Mouse (Mus musculus): Measurements from ENCODE around the gene Adk. TPM values are rescaled to one million over a fixed set of nuclear protein-coding genes. Genes with fewer than 3 reads are reported as not detected.

Gene Adk
- polyA plus RNA-seq, 1 experiment from 2014 or later: 135 TPM

DNA sequence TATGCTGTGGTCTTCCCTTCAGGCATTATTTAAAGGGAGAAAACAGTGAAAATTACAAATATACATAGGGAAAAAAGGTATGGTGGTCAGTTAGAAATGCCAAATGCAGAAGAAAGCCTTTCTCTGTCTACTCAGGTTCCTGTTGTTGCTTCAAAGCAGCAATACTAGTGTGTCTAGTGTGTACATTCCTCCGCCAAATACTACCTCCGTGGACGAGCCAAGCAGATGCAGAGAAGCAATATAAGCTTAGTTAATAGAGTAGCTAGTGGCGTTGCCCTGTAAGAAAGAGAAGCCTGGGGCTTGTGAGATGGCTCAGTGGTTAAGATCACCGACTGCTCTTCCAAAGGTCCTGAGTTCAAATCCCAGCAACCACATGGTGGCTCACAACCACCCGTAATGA is 359.1 kb downstream of the Adk start:
- Histone ChIP-seq H3K27me3 (no peaks in the 10 kb centered on the region), H3K9me3 (no peaks in the 10 kb centered on the region), H3K4me3 (no peak overlapping the region), H3K4me2 (replicated peaks) (no peak overlapping the region), H3K9ac (no peak overlapping the region), H3K4me1 (no peaks in the 10 kb centered on the region), H3K36me3 (no peaks in the 10 kb centered on the region), H3K27ac (no peak overlapping the region)
- no peak for ATAC-seq (ENCODE audit: insufficient number of reproducible peaks, insufficient read depth, low FRiP score, low TSS enrichment)
- 90% methylated on average over 6 of the region's 6 CpGs for WGBS

DNA sequence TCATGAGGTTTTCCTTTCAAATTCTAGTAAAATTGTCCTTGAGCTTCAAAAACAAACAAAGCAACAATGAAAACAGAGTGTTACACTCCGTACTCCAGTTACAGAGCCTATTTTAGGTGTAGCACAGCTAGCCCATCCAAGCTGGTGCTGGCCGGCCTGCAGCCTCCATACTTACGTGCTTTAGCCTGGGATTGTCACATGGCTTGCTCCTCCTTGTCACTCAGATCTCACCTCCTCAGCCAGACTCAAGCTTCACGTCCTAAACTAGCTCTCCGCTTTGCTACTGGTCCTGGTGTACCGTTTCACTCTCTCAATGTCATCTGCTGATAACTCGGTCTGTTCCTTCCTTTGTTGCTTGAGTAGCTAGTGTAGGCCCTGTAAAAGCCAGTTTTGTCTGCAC is 366.0 kb downstream of the Adk start:
- Histone ChIP-seq H3K36me3 (no peaks in the 10 kb centered on the region), H3K4me3 (no peak overlapping the region), H3K4me2 (replicated peaks) (no peak overlapping the region), H3K9ac (no peak overlapping the region), H3K27me3 (no peaks in the 10 kb centered on the region), H3K4me1 (no peaks in the 10 kb centered on the region), H3K27ac (no peak overlapping the region), H3K9me3 (no peaks in the 10 kb centered on the region)
- WGBS: 66% methylated on average over 7 of the region's 7 CpGs
- no peak for ATAC-seq (ENCODE audit: insufficient number of reproducible peaks, insufficient read depth, low FRiP score, low TSS enrichment)

DNA sequence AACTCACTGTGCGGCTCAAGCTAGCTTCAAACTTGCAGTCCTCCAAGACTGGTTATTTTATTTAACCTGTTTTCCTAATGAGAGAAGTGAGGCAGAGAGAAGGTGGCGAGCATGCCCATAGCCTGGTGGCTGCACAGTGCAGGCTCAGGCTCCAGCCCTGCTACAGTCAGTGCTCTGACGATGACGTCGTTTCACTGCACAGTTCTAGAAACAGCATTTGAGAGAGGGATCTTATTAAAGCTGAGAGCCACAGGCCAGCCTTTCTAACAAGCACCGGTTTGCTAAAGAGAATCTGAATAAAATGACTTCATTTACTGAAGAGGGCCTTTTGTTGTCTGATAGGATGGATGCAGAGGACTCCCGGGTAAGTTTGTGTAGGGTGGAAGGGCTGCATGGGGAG is 375.0 kb downstream of the Adk start:
- Histone ChIP-seq H3K4me2 (replicated peaks) (no peak overlapping the region), H3K9ac (no peak overlapping the region), H3K36me3 (no peaks in the 10 kb centered on the region; the same call in 1 of the 2 replicates), H3K27ac (no peak overlapping the region), H3K9me3 (no peaks in the 10 kb centered on the region), H3K4me1 (no peaks in the 10 kb centered on the region), H3K4me3 (no peak overlapping the region), H3K27me3 (no peaks in the 10 kb centered on the region)
- ATAC-seq (ENCODE audit: insufficient number of reproducible peaks, insufficient read depth, low FRiP score, low TSS enrichment): no peak
- 81% methylated on average over 7 of the region's 7 CpGs for WGBS

DNA sequence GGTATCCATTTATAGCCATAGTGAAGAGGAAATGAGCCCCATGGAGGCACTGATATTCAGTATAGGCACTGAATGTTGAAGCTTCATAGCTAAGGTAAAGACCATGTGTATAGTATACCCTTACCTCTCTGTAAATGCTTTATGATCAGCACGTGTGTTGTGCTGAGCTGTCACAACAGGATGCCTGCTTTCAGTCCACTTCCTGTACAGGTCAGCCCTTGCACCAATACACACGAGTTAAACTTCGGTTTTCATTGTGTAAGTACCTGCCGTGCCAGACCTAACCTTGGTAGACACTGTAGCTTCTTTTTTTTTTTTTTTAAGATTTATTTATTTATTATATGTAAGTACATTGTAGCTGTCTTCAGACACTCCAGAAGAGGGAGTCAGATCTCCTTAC is 381.0 kb downstream of the Adk start:
- Histone ChIP-seq H3K9ac (no peak overlapping the region), H3K36me3 (no peaks in the 10 kb centered on the region), H3K27ac (no peak overlapping the region), H3K9me3 (no peaks in the 10 kb centered on the region), H3K27me3 (no peaks in the 10 kb centered on the region), H3K4me2 (replicated peaks) (no peak overlapping the region), H3K4me3 (no peak overlapping the region), H3K4me1 (peaks cover 7% of the 10 kb centered on the region; the same call in 1 of the 2 replicates)
- 77% methylated on average over 4 of the region's 4 CpGs for WGBS
- no peak for ATAC-seq (ENCODE audit: insufficient number of reproducible peaks, insufficient read depth, low FRiP score, low TSS enrichment)

DNA sequence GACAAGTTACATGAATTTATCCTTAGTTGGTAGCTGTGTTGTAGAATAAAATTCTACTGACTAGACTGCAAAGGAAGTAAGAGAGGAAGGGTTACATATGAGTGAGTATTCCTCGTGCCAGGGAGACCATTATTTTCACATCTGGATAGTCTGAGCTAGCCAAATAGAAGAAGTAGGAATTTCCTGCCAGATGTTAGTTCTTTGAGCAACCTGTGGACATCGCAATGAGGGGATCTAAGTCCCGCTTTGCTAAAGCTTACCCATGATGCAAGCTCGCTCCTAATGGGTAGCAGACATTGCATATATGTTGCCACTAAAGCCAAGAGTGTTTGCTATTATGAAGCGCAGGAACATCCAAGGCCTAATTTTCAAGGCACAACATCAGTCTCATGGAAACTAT is 381.6 kb downstream of the Adk start:
- 38% methylated on average over 5 of the region's 5 CpGs for WGBS
- Histone ChIP-seq H3K27me3 (no peaks in the 10 kb centered on the region), H3K4me3 (no peak overlapping the region), H3K9me3 (no peaks in the 10 kb centered on the region), H3K36me3 (no peaks in the 10 kb centered on the region), H3K27ac (0 out of 2 replicates have a peak overlapping the region, but pooled peaks have one; percentile 41), H3K9ac (no peak overlapping the region), H3K4me1 (peaks cover 7% of the 10 kb centered on the region; the same call in 1 of the 2 replicates), H3K4me2 (replicated peaks) (no peak overlapping the region)
- no peak for ATAC-seq (ENCODE audit: insufficient number of reproducible peaks, insufficient read depth, low FRiP score, low TSS enrichment)

DNA sequence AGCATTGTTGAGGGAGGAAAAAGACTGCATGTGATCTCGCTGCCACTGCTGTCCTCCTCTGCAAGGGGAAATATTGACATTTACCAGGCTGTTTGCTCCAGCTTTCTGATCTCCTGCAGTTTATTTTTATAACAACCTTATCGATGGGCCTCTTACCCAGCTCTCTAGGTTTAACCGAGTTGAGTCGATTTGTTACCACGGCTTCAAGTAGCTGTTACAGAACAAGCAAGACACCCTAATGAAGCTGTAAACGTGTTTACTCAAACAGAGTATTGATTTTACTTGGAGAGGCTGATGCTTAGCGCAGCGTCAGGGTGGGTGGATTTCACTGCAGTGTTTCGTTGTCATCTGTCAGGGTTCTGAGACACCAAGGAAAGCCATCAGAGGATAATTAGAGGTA is 382.3 kb downstream of the Adk start:
- ATAC-seq (ENCODE audit: insufficient number of reproducible peaks, insufficient read depth, low FRiP score, low TSS enrichment): no peak
- Histone ChIP-seq H3K27ac (peak overlapping the region; percentile 66), H3K4me3 (no peak overlapping the region), H3K9ac (no peak overlapping the region), H3K4me2 (replicated peaks) (no peak overlapping the region), H3K4me1 (peaks cover 10% of the 10 kb centered on the region), H3K27me3 (no peaks in the 10 kb centered on the region), H3K9me3 (no peaks in the 10 kb centered on the region), H3K36me3 (no peaks in the 10 kb centered on the region)
- 42% methylated on average over 9 of the region's 9 CpGs for WGBS

DNA sequence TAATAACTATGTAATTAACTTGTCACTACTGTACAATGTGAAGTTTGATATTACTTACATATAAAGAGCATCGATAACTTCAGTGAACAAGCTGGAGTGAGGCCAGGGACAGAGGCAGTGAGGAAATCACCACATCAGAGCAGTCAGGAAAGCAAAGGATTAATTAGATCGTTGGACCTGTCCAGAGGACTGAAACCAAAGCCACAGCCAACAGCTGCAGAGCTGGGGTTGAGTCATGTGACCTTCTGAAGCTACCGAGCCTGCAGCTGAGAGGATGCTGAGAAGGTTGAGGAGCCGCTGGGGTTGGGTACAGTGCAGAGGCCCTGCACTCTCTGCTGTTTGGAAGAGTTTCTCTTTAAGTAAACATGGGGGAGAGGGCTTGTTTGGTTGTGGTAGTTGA is 387.4 kb downstream of the Adk start:
- Histone ChIP-seq H3K27me3 (no peaks in the 10 kb centered on the region), H3K4me3 (no peak overlapping the region), H3K9ac (no peak overlapping the region), H3K4me2 (replicated peaks) (no peak overlapping the region), H3K9me3 (no peaks in the 10 kb centered on the region), H3K4me1 (peaks cover 38% of the 10 kb centered on the region), H3K36me3 (no peaks in the 10 kb centered on the region), H3K27ac (no peak overlapping the region)
- 22% methylated on average over 4 of the region's 4 CpGs for WGBS
- ATAC-seq (ENCODE audit: insufficient number of reproducible peaks, insufficient read depth, low FRiP score, low TSS enrichment): peak; percentile 48; the same call in 1 of the 2 replicates

DNA sequence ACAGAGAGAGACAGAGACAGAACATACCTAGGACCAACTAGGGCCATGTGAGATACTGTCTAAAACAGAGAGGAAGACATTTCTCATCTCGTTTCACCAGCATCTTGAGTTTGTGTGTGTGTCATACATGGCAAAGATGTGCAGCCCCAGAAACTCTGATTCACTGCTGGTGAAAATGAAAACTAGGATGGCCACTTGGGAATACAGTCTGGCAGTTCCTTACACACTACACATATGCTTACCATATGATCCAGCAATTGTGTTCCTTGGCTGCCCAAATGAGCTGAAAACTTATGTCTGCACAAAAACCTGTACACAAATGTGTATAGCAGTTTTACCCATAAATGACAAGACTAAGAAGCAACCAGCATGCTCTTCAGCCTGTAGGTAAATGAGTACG is 388.2 kb downstream of the Adk start:
- WGBS: 75% methylated on average over 2 of the region's 2 CpGs
- Histone ChIP-seq H3K9ac (no peak overlapping the region), H3K36me3 (no peaks in the 10 kb centered on the region), H3K27ac (peak overlapping the region; percentile 67; the same call in 1 of the 2 replicates), H3K9me3 (no peaks in the 10 kb centered on the region), H3K4me2 (replicated peaks) (no peak overlapping the region), H3K27me3 (no peaks in the 10 kb centered on the region), H3K4me3 (no peak overlapping the region), H3K4me1 (peaks cover 34% of the 10 kb centered on the region)
- ATAC-seq (ENCODE audit: insufficient number of reproducible peaks, insufficient read depth, low FRiP score, low TSS enrichment): no peak

DNA sequence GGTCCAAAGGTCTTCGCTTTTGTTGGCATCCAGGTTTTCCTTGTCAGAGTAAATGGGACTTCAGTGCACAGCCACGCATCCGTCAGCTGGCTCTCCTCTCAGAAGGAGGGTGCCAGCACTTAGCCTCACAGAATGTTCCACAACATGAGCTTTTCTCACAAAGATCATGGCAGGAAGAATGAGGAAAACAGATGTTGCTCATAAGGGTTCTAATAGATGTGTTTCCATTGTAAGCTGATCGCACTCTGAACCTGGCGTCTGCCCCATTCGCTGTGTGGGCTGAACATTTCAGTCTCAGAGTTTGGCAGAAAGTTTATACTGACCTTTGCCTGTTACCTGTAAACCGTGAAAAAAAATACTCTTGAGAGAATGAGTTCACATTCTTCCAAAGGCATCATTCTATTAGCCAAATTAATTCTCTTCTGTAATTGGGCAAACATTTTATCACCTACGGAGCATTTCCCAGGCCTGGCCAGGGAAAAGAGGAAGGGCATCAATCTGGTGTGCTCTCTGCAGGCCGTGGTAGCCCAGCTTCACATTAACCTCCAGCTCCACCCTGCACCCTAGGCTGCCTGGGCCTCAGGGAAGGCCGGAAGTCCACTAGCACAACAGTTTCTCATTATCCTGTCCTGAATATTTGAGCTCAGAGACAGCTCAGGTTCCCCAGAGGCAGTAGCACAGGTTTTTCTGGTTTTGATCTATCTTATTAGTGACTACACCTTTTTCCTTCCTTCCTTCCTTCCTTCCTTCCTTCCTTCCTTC is 389.6 kb downstream of the Adk start:
- Histone ChIP-seq H3K4me1 (peaks cover 34% of the 10 kb centered on the region), H3K27ac (peak overlapping the region; percentile 70), H3K4me2 (replicated peaks) (no peak overlapping the region), H3K9ac (no peak overlapping the region), H3K9me3 (no peaks in the 10 kb centered on the region), H3K4me3 (no peak overlapping the region), H3K27me3 (no peaks in the 10 kb centered on the region), H3K36me3 (no peaks in the 10 kb centered on the region)
- ATAC-seq (ENCODE audit: insufficient number of reproducible peaks, insufficient read depth, low FRiP score, low TSS enrichment): no peak
- WGBS: 35% methylated on average over 10 of the region's 10 CpGs

DNA sequence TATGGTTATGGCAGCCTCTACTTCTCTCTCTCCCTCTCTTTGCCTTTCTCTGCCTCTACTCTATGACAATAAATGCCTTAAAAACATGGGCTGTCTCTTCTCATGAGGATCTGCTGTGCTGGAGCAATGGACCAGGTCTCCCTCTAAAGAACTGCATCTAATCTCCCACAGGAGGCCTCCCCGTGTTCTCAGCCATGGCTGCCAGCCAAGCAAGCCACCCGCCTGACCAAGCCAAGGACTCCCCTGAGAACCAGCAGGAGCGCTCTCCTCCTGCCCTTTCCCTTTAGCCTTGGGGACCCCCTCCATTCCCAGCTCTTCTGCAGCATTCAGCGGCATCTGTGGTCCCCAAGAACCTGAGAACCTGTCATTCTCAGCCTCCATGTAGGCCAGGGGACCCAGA is 400.2 kb downstream of the Adk start:
- Histone ChIP-seq H3K4me1 (peaks cover 5% of the 10 kb centered on the region; the same call in 1 of the 2 replicates), H3K9me3 (no peaks in the 10 kb centered on the region), H3K27me3 (no peaks in the 10 kb centered on the region), H3K27ac (no peak overlapping the region), H3K36me3 (no peaks in the 10 kb centered on the region), H3K4me3 (no peak overlapping the region), H3K9ac (no peak overlapping the region), H3K4me2 (replicated peaks) (no peak overlapping the region)
- ATAC-seq (ENCODE audit: insufficient number of reproducible peaks, insufficient read depth, low FRiP score, low TSS enrichment): no peak
- 78% methylated on average over 4 of the region's 4 CpGs for WGBS

DNA sequence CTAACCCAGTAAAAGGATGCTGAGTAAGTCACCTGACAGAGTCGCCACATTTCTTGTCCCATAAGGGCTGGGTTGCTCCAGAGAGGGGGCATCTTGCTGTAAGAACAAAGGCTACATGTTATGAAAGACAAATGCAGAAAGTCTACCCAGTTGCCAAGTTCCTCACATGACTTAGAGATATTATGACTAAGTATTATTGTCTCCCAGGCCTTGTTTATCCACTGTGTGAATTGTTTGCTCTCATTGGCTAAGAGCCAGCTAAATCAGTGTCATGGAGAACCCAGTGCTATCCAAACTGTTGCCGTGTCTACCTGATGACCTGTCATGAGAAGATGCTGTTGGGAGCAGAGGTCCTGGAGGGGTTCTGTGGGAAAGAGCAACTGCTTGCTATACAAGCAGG is 401.5 kb downstream of the Adk start:
- no peak overlapping the region for H3K4me2 ChIP-seq (replicated peaks)
- H3K9ac ChIP-seq: no peak overlapping the region
- no peak overlapping the region for H3K4me3 ChIP-seq
- H3K4me1 ChIP-seq: peaks cover 5% of the 10 kb centered on the region; the same call in 1 of the 2 replicates
- no peaks in the 10 kb centered on the region for H3K36me3 ChIP-seq
- WGBS: 82% methylated on average over 2 of the region's 2 CpGs
- ATAC-seq (ENCODE audit: insufficient number of reproducible peaks, insufficient read depth, low FRiP score, low TSS enrichment): no peak
- H3K27me3 ChIP-seq: no peaks in the 10 kb centered on the region
- H3K27ac ChIP-seq: no peak overlapping the region
- no peaks in the 10 kb centered on the region for H3K9me3 ChIP-seq

DNA sequence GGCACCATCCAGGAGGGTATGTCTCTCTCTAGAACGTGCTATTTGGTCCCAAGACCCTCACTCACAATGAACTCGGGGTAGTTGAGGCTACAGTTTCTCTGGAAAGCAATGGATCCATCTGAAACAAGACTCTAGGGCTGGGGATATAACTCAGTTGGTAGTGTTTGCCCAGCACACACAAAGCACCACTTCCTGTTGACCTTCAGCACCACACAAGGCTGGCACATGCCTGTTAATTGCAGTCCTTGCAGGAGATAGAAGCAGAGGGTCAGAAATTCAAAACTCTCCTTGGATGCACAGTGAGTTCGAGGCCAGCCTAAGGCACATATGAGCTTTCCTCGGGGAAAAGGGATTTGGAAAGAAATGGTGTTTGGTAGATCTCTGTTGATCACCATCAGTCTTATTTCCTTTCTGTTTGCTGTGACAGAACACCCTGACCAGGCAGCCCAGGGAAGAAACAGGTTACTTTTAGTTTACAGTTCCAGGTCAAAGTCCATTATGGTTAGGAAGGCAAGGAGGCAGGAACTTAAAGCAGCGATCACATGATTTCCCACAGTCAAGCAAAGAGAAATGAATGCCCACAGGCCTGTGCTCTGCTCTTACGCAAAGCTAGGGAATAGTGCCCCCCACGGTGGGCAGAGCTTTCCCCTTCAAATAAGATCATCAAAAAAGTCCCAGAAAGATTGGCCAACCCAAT is 403.4 kb downstream of the Adk start:
- H3K9ac ChIP-seq: no peak overlapping the region
- H3K9me3 ChIP-seq: no peaks in the 10 kb centered on the region
- no peak overlapping the region for H3K27ac ChIP-seq
- H3K4me2 ChIP-seq (replicated peaks): no peak overlapping the region
- WGBS: 90% methylated on average over 7 of the region's 7 CpGs
- no peaks in the 10 kb centered on the region for H3K27me3 ChIP-seq
- no peak for ATAC-seq (ENCODE audit: insufficient number of reproducible peaks, insufficient read depth, low FRiP score, low TSS enrichment)
- H3K36me3 ChIP-seq: no peaks in the 10 kb centered on the region
- H3K4me3 ChIP-seq: no peak overlapping the region
- H3K4me1 ChIP-seq: peaks cover 3% of the 10 kb centered on the region; the same call in 1 of the 2 replicates
